Mouse (Mus musculus): ENCODE results near the gene Tcf3.

Gene Tcf3

DNA sequence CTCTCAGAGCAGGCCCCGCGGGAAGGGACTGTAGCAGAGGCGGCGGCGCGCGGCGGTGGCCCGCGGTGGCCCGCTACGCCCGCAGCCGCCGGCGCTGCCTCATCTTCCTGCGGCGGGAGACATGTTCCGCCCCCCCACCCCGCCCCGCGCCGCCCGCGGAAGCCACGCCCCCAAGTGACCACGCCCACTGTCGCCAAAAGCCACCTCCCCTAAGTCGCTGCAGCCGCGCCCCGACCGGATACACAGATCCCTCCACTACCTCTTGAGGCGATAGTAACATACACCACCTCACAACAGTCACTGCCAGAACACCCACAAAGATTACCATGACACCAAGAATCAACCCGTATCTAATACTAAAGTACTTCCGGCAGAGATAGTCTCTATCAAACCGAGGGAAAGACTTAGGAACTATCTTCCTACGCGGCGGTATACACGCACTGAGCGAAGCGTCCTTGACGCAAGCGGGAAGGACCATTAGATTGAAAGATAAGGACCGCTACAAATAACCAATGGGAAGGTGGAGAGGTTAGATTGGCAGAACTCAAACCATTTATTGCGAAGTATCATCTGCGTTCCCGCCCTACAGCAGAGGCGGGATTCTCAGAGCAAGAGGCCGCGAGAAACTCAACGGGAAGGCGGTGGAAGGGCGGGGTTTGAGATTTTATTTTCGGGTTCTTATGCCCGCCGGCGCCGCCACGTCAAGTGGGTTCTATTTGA lies at the start of gene Tcf3:
TSS of gene Tcf3 (minus strand) at position 135 of the 720 bp plus-strand sequence.
- peak; percentile 96 to 99 for DNase-seq

DNA sequence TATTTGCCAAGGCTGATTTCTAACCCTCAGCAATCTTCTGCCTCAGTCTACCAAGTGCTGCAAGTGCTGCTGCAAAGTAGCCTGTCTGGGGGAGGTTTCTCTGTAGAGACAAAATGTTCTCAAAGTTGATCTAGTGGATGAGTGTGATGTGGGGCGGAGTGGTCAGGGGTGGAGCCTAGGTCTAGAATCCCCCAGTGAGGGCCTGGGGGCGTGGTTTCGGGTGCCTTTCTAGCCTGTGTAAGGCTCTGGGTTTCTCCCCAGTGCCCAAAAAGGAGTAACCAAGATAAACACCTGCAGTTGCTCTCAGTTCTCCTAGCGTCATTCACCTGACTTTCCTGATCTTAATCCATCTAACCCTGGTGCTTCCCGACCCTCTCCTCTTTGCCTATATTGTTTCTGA lies 47.6 kb upstream of the Tcf3 start:
- no peak for DNase-seq

DNA sequence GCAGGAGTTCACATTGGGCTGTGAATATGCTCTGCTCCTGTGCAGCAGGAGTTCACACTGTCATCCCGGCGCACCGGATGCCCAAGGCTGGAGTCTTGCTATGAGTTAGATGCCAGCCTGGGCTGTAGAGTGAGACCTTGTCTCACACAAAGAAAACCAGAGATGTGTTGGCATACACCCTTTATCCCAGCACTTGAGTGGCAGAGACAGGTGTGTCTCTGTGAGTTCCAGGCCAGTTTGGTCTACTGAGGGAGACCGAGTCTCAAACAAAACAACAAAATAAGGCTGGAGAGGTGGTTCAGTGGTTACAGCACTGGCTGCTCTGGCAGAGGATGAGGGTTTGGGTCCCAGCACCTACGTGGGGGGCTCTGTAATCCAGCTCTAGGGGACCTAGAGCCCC lies 45.1 kb upstream of the Tcf3 start:
- no peak for DNase-seq

DNA sequence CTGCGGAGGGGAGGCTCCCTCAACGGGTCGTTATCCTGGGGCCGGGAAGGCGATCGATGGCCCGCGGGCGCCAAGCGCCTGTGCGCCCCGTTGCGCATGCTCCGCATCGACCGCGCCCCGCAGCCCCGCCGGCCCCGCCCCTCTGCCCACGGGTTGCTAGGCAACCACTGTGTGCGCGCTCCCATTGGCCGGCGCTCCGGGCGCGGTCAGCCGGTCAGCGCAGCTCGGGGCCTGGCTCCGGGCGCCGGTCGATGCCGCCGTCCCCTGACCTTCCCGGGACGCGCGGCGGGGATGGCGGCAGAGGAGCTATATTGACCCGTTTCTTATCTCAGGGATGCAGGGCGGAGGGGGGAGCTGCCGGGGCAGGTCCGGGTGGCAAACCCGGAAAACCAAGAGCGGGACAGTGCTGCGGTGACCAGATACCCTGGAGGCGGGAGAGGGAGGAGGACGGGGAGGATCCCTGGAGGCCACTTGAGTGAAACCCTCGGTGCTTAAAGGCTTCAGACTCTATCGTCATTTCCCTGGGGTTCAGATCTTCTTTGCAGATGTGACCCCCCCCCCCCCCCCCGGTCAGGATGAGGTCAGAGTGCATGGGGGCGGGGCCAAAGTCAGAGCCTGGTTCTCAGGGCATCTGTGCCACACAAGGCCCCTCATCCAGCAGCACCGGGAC lies 42.0 kb upstream of the Tcf3 start:
- peak; percentile 86 to 94 for DNase-seq

DNA sequence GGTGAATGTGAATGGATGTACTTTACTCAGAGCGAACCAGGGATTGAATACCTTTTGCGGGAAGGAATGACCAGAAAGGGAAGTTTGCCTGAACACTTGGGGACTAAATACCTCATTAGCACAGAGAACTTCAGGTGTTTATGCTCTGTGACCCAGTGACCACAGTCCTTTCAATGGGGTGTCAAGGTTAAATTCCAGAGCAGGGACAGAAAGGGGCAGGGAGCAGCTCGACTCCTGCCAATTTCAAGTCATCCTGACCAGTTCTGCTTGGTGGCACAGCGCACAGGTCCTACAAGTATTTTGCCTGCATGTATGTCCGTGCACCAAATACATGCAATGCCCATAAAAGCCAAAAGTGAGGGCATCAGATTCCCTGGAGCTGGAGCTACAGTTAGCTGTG lies 31.6 kb upstream of the Tcf3 start:
- DNase-seq = peak; percentile 50 to 64

DNA sequence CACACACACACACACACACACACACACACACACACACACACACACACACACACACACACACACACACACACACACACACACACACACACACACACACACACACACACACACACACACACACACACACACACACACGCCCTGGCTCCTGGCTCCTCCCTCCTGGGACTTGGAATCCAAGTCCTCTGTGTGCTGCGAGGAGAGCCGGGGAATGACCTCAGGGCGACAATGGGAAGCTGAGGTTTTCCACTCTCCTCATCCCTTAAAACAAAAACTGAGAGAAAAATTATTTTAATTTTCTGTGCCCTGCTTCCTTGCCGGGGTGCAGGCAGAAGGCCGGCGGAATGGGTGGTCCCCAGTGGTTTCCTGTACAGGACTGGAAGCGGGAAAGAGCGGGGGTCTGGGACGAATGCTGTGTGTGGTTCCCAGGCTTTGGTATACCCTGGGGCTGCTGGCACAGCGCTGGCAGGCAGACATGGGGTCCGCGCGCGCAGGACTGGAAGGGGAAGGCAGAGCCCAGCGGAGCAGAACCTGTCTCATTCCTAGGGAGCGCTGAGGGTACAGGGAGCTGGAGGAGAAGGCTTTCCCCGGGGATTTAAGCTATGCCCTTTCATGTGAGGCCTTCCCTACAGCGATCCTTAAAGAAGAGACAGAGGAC lies 31.1 kb upstream of the Tcf3 start:
- peak; percentile 43 to 60 for DNase-seq

DNA sequence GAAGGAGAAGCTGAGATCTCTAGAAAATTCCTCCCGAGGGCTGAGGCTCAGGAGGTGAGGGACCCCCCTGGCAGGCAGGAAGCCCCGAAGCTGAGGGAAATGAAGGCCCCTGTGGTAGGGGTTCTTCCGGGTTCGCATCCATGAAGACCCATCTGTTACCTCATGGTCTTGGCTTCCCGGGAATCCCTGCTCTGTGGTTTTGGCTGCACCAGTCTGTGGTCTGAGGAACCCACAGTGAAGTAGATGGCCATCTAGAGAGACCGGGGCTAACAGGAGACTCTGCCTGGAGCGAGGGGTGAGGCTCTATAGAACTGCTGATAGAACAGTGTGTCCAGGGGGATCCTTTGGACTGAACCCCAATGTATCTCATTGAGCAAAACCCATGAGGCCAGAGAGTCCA lies 27.9 kb upstream of the Tcf3 start:
- no peak for DNase-seq

DNA sequence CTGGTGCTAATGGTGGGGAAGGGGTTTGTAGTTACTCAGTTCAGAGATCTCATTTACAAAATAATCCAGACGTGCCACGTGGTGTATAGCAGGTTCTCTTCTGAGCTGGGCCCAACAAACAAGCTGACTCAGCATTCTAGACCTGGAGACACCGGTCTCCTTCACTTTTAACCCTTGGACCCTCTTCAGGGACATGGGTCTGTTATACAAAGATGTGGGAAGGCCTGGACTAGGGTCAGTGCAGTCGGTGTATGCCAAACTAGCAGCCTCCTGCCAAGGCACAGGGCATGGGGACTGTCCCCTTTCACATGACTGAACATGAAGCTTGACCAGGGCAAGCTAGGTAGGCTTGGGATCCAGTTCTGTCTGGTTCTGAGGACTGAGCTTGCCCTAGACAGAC lies 26.9 kb upstream of the Tcf3 start:
- peak; percentile 75 to 90 for DNase-seq

DNA sequence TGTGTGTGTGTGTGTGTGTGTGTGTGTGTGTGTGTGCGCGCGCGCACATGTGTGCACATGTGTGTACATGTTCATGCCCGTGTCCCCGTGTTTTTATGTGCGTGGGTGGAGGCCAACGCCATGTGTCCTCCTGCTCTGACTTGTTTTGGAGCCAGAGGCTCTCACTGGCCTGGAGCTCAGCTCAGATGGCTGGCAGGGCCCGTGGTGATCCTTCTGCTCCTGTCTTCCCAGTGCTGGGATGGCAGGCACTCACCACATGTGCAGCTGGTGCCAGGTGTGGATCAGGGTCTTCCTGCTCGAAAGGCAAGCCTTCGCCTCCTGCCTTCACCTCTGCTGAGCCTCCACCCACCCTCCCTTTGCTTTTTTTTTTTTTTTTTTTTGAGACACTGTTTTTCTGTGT lies 26.2 kb upstream of the Tcf3 start:
- no peak for DNase-seq

DNA sequence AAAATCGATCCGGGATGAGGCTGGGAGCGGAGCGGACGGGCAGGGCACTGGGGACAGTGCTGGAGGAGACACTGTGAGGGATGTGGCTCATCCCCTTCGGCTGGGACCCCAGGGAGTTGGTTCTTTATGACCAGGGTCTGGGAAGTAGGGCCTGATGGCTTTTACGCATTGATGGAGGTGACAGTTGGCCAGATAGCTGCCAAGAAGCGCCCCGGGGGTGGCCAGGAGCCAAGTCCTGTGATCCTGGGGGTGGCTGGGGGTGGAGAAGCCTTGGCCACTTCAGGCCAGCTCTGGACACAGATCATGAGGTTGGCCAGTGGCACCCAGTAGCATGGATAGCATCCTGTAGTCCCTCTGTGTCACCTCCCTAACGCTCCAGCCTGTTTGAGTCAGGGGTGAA lies 25.8 kb upstream of the Tcf3 start:
- peak in 1 of 2 experiments; percentile 44 for DNase-seq

DNA sequence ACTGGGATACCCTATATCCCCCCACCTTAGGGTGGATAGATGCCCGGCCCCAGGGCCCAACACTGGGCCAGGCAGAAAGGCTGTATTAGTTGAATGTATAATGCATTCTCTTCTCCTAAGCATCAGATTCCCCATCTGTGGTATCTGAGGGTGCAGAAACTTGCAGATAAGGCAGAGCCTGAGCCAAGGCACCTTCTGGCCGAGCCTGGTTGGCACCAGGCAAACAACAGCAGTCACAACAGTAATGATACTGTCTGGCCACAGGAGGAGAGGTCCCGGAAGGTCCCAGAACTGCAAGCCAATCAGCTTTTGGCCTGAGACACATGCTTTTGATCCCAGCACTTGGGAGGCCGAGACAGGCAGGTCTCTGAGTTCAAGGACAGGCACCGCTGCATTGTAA lies 22.2 kb upstream of the Tcf3 start:
- no peak for DNase-seq

DNA sequence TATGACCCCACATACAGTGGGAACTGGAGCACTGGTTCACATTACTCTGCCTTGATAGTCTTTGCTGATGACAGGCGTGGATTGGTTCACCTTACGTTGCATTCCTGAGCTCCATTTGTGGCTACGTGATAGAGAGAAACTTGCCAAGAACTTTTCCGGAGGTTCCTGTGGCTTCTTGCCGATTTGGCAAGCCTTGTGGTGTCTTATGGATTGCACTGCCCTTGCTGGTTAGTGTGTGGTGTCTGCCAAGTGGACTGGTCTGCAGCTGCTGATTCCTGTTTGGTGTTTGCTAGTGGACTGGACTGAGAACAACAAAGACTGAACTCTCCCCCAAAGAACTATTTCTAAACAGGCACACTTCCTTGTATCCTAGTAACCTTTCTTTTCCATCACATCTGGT lies 21.3 kb upstream of the Tcf3 start:
- DNase-seq = no peak

DNA sequence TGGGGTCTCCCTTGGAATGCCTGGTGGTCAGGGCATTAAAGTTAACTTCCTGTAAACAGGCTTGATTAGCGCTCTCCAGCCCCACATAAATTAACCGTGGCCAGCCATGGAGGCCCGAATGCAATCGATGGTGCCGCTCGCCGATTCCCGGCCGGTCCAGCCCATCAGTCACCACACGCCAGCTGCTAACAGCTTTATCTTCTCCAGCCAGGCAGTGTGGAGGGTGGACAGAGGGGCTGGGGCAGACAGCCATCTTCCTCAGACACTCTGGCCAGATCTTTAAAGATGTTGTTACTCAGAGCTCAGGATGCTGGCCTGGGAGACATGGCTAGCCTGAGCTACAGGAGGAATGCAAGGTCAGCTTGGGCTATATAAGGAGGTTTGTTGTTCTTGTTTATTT lies 20.2 kb upstream of the Tcf3 start:
- no peak for DNase-seq

DNA sequence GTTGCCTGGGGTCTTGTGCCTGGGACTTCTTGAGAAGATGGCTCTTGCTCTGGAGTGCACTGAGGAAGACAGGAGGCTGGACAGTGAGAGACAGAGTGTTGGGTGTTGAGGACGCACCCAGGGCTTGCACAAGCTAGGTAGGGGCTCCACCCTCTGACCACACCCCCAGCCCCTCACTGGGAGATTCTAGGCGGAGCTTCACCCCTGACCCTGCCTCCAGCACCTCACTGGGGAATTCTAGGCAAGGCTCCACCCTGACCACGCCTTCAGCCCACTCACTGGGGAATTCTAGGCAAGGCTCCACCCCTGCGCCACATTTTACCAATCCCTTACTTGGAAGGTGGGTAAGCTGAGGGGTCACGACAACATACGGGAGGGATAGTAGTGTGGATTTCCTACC lies 17.2 kb upstream of the Tcf3 start:
- no peak for DNase-seq

DNA sequence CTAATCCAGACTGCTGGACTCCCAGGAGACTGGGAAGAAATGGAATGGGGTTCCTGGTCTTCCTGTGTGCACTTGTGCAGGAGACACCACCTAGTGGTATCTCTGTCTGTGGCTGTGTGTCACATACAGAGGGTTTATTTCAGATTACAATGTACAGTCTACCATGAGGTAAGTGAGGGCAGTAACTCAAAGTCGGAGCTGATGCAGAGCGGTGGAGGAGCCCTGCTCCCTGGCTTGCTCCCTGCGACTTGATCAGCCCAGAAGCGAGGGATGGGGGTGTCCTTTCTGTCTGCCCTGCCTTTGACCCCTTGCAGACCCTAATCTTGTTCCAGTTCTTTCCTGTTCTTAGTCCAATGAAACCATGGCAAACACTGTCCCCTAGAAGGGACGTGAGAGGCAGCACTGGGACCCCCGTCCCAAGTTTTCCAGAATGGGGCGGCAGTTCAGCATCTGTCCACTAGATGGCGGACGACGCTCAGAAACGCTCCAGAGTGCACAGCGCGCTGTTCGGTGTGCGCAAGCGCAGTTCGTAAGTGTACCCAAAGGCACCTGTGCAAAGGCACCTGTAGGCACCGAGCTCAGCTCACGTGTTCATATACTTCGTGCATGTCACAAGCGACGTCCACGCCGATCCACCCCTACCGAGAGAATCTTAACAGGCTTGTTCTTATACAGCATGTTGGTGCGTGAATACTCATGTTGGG lies 12.6 kb upstream of the Tcf3 start:
- DNase-seq = peak; percentile 84 to 92

DNA sequence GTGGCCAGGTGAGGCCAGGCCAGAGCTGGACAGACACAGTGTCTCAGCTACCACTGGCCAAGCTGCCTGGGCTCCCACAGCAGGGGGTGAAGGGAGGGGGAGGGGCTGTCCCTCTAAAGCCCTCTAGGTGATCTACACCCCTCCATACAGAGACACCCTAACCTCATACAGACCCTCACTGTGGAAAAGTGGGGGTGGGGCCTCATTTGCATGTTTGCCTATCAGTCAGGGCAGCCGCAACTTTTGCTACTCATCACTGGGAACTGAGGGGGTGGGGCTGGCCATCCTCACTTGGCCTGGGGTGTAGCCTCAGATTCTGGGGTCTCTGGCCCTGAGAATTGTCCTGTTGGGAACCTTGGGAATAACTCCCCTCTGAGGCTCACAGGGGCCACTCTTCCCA lies 11.6 kb upstream of the Tcf3 start:
- no peak for DNase-seq

DNA sequence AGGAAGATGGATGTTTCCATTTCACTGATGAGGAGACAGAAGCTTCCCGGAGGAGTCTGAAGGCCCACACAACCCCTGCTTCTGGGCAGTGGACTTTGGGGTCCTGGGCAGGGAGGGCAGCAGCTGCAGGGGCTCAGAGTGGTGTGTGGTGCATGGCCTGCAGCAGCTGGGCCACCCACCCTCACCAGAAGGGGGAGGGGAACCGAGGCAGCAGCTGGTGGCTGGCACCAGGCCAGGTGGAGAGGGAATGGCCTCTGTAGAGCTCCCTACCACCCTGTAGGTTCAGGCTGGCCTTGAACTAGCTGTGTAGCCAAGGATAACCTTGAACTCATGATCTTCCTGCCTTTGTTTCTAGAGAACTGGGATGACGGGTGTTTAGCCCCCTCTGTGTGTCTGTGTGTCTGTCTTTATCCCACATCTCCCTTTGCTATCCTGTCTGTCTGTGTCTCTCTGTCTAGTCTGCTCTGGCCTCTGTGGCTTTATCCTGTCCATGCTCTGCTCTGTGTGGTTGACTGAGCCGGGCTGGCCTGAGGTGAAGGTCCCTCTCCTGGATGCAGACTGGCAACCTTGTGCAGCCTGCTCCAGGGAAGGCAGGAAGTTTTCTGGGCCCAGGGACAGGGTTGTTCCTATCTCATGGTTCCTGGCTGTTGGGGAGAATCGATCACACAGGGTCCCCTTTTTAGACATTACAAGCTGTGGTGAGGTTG lies 11.0 kb upstream of the Tcf3 start:
- DNase-seq = no peak

DNA sequence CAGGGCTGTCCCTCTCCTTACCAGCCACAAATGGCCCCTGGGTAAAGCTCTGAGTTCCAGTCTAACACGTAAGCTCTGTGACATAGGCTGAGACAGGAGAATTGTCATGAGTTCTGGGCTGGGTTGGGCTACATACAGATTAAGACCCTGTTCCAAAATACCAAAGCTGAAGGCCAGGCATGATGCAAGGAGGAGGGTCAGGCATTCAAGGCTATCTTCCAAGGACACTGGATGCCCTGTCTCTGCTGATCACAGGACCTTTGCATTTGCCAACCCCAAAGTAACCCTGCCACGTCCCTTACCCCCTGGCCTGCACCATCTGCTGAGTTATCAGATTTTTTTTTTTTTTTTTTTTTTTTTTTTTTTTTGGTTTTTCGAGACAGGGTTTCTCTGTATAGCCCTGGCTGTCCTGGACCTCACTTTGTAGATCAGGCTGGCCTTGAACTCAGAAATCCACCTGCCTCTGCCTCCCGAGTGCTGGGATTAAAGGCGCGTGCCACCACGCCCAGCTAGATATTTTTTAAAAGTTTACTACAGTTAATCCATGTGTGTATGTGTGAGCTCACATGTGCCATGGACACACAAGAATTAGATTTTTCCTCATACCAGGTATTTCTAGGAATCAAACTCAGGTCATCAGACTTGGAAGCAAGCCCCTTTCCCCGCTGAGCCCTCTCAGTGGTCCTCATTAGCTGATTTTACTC lies 10.3 kb upstream of the Tcf3 start:
- DNase-seq = no peak

DNA sequence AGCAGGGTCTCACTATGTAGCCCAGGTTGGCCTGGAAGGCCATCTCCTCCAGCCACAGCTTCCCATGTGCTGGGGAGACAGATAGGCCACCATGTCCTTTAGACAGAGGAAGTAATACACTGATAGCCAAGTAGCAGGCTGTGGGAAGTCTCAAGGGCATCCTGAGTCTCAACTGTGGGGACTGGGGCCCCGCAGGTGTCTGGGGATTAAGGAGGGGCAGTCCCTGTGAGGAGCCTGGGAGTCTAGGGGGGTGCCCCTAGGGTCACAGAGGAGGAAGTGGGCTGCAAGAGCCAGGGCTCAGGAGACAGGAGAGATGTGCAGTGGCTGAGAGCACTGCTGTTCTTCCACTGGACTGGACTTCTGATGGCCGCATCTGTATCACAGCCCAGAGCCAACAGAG lies 9.5 kb upstream of the Tcf3 start:
- no peak for DNase-seq

DNA sequence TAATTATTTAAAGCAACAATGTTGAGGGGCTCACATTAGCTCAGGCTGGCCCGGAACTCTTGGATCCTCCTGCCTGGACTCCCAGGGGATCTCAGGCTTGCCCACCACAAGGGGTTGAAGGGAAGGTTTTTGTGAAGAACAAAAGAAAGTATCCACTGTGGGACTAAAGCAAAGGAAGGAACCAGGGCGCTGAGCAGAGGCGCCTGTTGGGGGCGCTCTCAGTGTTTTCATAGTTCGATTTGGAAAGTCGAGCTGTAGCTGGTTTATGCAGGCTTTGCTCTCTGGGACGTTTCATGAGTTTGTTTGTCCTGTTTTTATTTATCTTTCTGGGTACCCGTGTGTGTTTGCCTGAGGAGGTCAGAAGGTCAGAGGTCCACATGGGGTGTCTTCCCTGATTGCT lies 8.2 kb upstream of the Tcf3 start:
- no peak for DNase-seq

DNA sequence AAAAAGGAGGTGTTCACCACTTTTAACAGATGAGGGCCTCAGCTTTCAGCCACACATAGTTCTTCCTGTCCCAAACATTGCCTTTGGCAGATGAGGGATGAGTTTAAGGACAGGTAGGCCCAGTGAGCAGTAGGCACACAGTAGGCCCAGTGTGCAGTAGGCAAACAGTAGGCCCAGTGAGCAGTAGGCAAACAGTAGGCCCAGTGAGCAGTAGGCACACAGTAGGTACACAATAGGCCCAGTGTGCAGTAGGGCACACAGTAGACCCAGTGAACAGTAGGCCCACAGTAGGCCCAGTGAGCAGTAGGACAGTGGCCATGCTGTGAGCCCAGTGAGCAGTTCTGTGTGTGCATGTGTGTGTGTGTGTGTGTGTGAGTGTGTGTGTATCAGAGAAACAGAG lies 6.6 kb upstream of the Tcf3 start:
- no peak for DNase-seq

DNA sequence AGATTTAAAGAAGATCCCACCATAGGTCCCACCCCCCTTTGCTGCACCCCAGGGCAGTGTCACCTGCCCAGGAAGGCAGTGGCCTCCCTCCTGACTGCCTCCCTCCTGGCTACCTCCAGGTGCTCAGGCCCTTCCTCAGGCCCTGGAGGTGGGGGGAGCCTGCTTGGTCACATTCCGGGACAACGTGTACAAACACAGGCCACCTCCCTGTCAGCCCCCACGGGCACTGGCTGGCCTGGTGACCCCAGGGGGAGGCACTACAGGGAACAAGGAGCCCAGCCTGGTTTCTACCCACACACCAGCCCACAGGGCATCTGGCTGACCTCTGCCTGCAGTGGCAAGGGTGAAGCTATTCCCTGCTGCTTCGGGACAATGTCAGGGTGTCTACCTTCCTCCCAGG lies 4.5 kb upstream of the Tcf3 start:
- DNase-seq = peak in 1 of 2 experiments; percentile 23
